Mouse (Mus musculus) MEL (cell line): ENCODE data around the gene Gm20489. TPM values are rescaled to one million over a fixed set of nuclear protein-coding genes. Genes with fewer than 3 reads are reported as not detected.

Source experiments
- DNase-seq: peaks from one replicate; pipeline ENCODE4 v3.0.0; 2011; ENCODE audit warnings: low read depth, low spot score
- H3K27ac ChIP-seq: 2 replicates; pipeline ENCODE4 v1.5.1; 2012; ENCODE audit warnings: low read depth, mild to moderate bottlenecking, control low read depth, low read length, moderate library complexity; ENCODE audit not compliant: control insufficient read depth
- H3K27me3 ChIP-seq, 2 experiments: fragments of 150-350 bp in 1 of 2; sonication (generic) in 1 of 2; 2 replicates each; pipeline ENCODE4 v1.6.1; 2012; ENCODE audit warnings: low read length in 2 of 2, mild to moderate bottlenecking in 2 of 2, improper control_type of control experiment in 1 of 2, moderate library complexity in 1 of 2; ENCODE audit not compliant: insufficient read depth in 2 of 2, control insufficient read depth in 1 of 2
- H3K36me3 ChIP-seq, 2 experiments: 2 replicates each; pipeline ENCODE4 v1.6.1; 2012 to 2014; ENCODE audit warnings: low read length in 2 of 2, improper control_type of control experiment in 1 of 2, inconsistent platforms in 1 of 2, mild to moderate bottlenecking in 1 of 2; ENCODE audit not compliant: insufficient read depth in 2 of 2, control insufficient read depth in 1 of 2
- H3K4me1 ChIP-seq, 2 experiments: fragments of 150-350 bp in 1 of 2; sonication (generic) in 1 of 2; 2 replicates each; pipeline ENCODE4 v1.6.1; 2012; ENCODE audit warnings: low read length in 2 of 2, improper control_type of control experiment in 1 of 2, mild to moderate bottlenecking in 1 of 2; ENCODE audit not compliant: insufficient read depth in 2 of 2, control insufficient read depth in 1 of 2
- H3K4me3 ChIP-seq, 2 experiments: fragments of 150-350 bp in 1 of 2; sonication (generic) in 1 of 2; 2 replicates each; pipeline ENCODE4 v1.5.1; 2012; ENCODE audit warnings: low read depth in 2 of 2, low read length in 2 of 2, mild to moderate bottlenecking in 2 of 2, moderate library complexity in 2 of 2, control low read depth in 1 of 2, improper control_type of control experiment in 1 of 2; ENCODE audit not compliant: control insufficient read depth in 1 of 2, insufficient read depth in 1 of 2
- H3K79me2 ChIP-seq: 2 replicates; pipeline ENCODE4 v1.6.1; 2012; ENCODE audit warnings: mild to moderate bottlenecking, low read length, moderate library complexity; ENCODE audit not compliant: control insufficient read depth, poor library complexity, insufficient read depth
- H3K9ac ChIP-seq: 2 replicates; pipeline ENCODE4 v1.6.1; 2012; ENCODE audit warnings: low read depth, mild to moderate bottlenecking, control low read depth, low read length, moderate library complexity; ENCODE audit not compliant: control insufficient read depth, poor library complexity, severe bottlenecking
- H3K9me3 ChIP-seq: fragments of 150-350 bp; sonication (generic); replicated peaks from 2 replicates; pipeline ENCODE4 v1.6.1; 2012; ENCODE audit warnings: mild to moderate bottlenecking, low read length, improper control_type of control experiment, moderate library complexity; ENCODE audit not compliant: insufficient read depth
- BHLHE40 ChIP-seq: IDR thresholded peaks from 2 replicates; pipeline ENCODE4 v1.6.1; 2012; ENCODE audit warnings: low read depth, mild to moderate bottlenecking, inconsistent platforms, low read length, improper control_type of control experiment, borderline replicate concordance
- CTCF ChIP-seq, 3 experiments: IDR thresholded peaks in 2 of 3; conservative IDR thresholded peaks in 1 of 3; 2 replicates each; pipeline ENCODE4 v1.5.1; 2011 to 2012; ENCODE audit warnings: low read length in 3 of 3, low read depth in 2 of 3, mild to moderate bottlenecking in 2 of 3, improper control_type of control experiment in 1 of 3, inconsistent platforms in 1 of 3, mixed read lengths in 1 of 3, moderate library complexity in 1 of 3; ENCODE audit not compliant: control insufficient read depth in 1 of 3, insufficient read depth in 1 of 3, poor library complexity in 1 of 3, severe bottlenecking in 1 of 3
- E2F4 ChIP-seq: IDR thresholded peaks from 2 replicates; pipeline ENCODE4 v1.6.1; 2011; ENCODE audit warnings: low read depth, low read length, improper control_type of control experiment, borderline replicate concordance
- ELF1 ChIP-seq: IDR thresholded peaks from 2 replicates; pipeline ENCODE4 v1.6.1; 2014; ENCODE audit warnings: low read depth, mild to moderate bottlenecking, inconsistent platforms, low read length, improper control_type of control experiment, moderate library complexity
- JUND ChIP-seq: IDR thresholded peaks from 2 replicates; pipeline ENCODE4 v1.6.1; 2011; ENCODE audit warnings: low read depth, mild to moderate bottlenecking, improper control_type of control experiment, low read length
- KAT2A ChIP-seq: conservative IDR thresholded peaks from 2 replicates; pipeline ENCODE4 v1.6.1; 2012; ENCODE audit warnings: low read depth, low read length, improper control_type of control experiment, inconsistent platforms
- MAZ ChIP-seq: IDR thresholded peaks from 2 replicates; pipeline ENCODE4 v1.6.1; 2012; ENCODE audit warnings: low read depth, mild to moderate bottlenecking, inconsistent platforms, low read length, improper control_type of control experiment
- MEF2A ChIP-seq: IDR thresholded peaks from 2 replicates; pipeline ENCODE4 v1.6.1; 2014; ENCODE audit warnings: low read depth, mild to moderate bottlenecking, inconsistent platforms, low read length, improper control_type of control experiment; ENCODE audit not compliant: poor library complexity, insufficient replicate concordance, severe bottlenecking; ENCODE audit errors: extremely low read depth
- MYB ChIP-seq: IDR thresholded peaks from 2 replicates; pipeline ENCODE4 v1.6.1; 2011; ENCODE audit warnings: mild to moderate bottlenecking, low read depth, low read length, improper control_type of control experiment
- MYC ChIP-seq: IDR thresholded peaks from 2 replicates; pipeline ENCODE4 v1.6.1; 2011; ENCODE audit warnings: low read depth, mild to moderate bottlenecking, low read length, improper control_type of control experiment, moderate library complexity
- NELFE ChIP-seq: IDR thresholded peaks from 2 replicates; pipeline ENCODE4 v1.6.1; 2011; ENCODE audit warnings: low read depth, low read length, improper control_type of control experiment
- NRF1 ChIP-seq: IDR thresholded peaks from 2 replicates; pipeline ENCODE4 v1.6.1; 2014; ENCODE audit warnings: low read depth, mild to moderate bottlenecking, inconsistent platforms, low read length, improper control_type of control experiment, moderate library complexity; ENCODE audit not compliant: poor library complexity, insufficient read depth, severe bottlenecking
- POLR2A ChIP-seq, 2 experiments: IDR thresholded peaks; 2 replicates each; pipeline ENCODE4 v1.6.1; 2011 to 2012; ENCODE audit warnings: low read length in 2 of 2, mild to moderate bottlenecking in 2 of 2, control low read depth in 1 of 2, improper control_type of control experiment in 1 of 2, low read depth in 1 of 2, moderate library complexity in 1 of 2; ENCODE audit not compliant: control insufficient read depth in 1 of 2, insufficient read depth in 1 of 2, poor library complexity in 1 of 2
- POLR2AphosphoS2 ChIP-seq: IDR thresholded peaks from 2 replicates; pipeline ENCODE4 v1.6.1; 2011; ENCODE audit warnings: low read length, improper control_type of control experiment
- POLR2AphosphoS5 ChIP-seq: IDR thresholded peaks from 2 replicates; pipeline ENCODE4 v1.6.1; 2012; ENCODE audit warnings: low read depth, borderline replicate concordance, mild to moderate bottlenecking, inconsistent platforms, low read length, moderate library complexity, mixed read lengths
- RCOR1 ChIP-seq: IDR thresholded peaks from 2 replicates; pipeline ENCODE4 v1.6.1; 2012; ENCODE audit warnings: low read depth, mild to moderate bottlenecking, inconsistent platforms, low read length, improper control_type of control experiment
- TCF12 ChIP-seq: IDR thresholded peaks from 2 replicates; pipeline ENCODE4 v1.6.1; 2014; ENCODE audit warnings: low read depth, mild to moderate bottlenecking, inconsistent platforms, low read length, improper control_type of control experiment, moderate library complexity
- USF1 ChIP-seq: IDR thresholded peaks from 2 replicates; pipeline ENCODE4 v1.6.1; 2014; ENCODE audit warnings: low read depth, mild to moderate bottlenecking, inconsistent platforms, low read length, improper control_type of control experiment, moderate library complexity
- ZKSCAN1 ChIP-seq: IDR thresholded peaks from 2 replicates; pipeline ENCODE4 v1.6.1; 2012; ENCODE audit warnings: low read depth, mild to moderate bottlenecking, inconsistent platforms, low read length, improper control_type of control experiment, moderate library complexity
- ZNF384 ChIP-seq: IDR thresholded peaks from 2 replicates; pipeline ENCODE4 v1.6.1; 2012; ENCODE audit warnings: low read depth, mild to moderate bottlenecking, inconsistent platforms, low read length, improper control_type of control experiment
- polyA plus RNA-seq, 2 experiments: library from polyadenylated mRNA; stranded (reverse) in 1 of 2; unstranded in 1 of 2; fragments of >175 nt in 1 of 2; fragments of >200 nt in 1 of 2; gene quantifications; 2 replicates each; pipeline versions ENCODE4 v1.2.1 to v1.2.4; 2012; ENCODE audit warnings: low replicate concordance in 2 of 2, low read depth in 1 of 2; ENCODE audit not compliant: insufficient read length in 2 of 2, insufficient read depth in 1 of 2, missing spikeins in 1 of 2
- total RNA-seq: library from RNA; depleted of rRNA; stranded (reverse); fragments of 300-350 nt; gene quantifications from 2 replicates; pipeline ENCODE4 v1.2.3, GENCODE M21; 2012

Gm20489 gene
- total and polyA plus RNA-seq, 3 experiments = not detected

GRCm38 (mm10) chrX:101253952-101254729, 14.7 kb downstream of the Gm20489 start, which contains the start of gene Foxo4 (continued):
- TF ChIP-seq MAZ (peak; percentile 80; the same call in 1 of the 2 replicates), NRF1 (peak; percentile 77), CTCF (IDR thresholded peaks at IDR 0.05 in 2 of 3, conservative IDR thresholded peaks at IDR 0.05 in 1 of 3; ENCODE audit: control insufficient read depth in 1 of 3, insufficient read depth in 1 of 3, low read depth in 2 of 3, low read length in 3 of 3, poor library complexity in 1 of 3, severe bottlenecking in 1 of 3) (no peak), JUND (no peak), NELFE (peak; percentile 61), POLR2AphosphoS2 (no peak), MEF2A (no peak), ZNF384 (no peak), KAT2A (peak; percentile 79), RCOR1 (no peak), E2F4 (no peak), POLR2A (IDR thresholded peaks at IDR 0.05; ENCODE audit: control insufficient read depth in 1 of 2, insufficient read depth in 1 of 2, low read depth in 1 of 2, low read length in 2 of 2, poor library complexity in 1 of 2) (peak; percentile 42 to 83; a peak in 2 of 4 replicates)

- TF ChIP-seq ELF1 (no peak), MAZ (no peak), TCF12 (no peak), MYB (no peak), POLR2AphosphoS2 (no peak), MYC (no peak), POLR2AphosphoS5 (no peak), ZKSCAN1 (no peak), BHLHE40 (no peak), USF1 (no peak)
- TF ChIP-seq, all 39 proteins: peak for 0
- DNase-seq = no peak
- Histone ChIP-seq H3K36me3 (no peaks in the 10 kb centered on the region), H3K9me3 (no peaks in the 10 kb centered on the region), H3K27me3 (0 out of 4 replicates have a peak, but pooled peaks cover 0 to 3% of the 10 kb centered on the region in 2 experiments), H3K9ac (no peak overlapping the region), H3K79me2 (no peaks in the 10 kb centered on the region), H3K4me3 (no peak overlapping the region), H3K27ac (no peak overlapping the region), H3K4me1 (no peaks in the 10 kb centered on the region)
Measured at GRCm38 (mm10) chrX:101245011-101245410, 23.8 kb downstream of the Gm20489 start.
